Mouse (Mus musculus): ENCODE results near the gene Tamm41. TPM values are rescaled to one million over a fixed set of nuclear protein-coding genes. Genes with fewer than 3 reads are reported as not detected.

Tamm41 gene
- total RNA-seq, 2 experiments from 2014 or later = 17.2 to 18.5 TPM

DNA sequence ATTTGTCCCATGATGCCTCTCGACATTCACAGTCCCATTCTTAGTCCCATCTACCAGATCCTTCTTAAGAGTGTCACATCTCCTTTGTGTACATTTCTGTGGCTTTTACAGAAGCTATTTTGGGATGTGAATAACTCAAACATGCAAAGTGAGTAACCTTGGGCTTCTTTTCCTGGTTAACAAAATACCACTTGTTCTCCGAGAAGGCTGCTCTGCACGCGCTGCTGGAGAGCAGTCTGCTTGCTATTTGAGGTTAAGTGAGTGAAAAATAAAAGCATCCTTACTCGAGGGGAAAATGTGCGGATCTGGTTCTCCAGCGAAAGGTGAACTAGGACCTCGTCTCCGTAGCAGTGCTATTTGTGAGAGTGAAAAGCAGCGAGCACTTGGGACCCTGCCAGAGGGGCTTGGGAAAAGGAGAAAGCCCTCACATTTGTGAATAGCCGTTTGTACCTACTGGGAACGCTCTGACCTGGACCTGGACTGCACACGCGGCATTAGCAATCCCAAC, 10.1 kb downstream of the Tamm41 start:
- DNase-seq (ENCODE audit: low spot score in 2 of 2) = no peak

DNA sequence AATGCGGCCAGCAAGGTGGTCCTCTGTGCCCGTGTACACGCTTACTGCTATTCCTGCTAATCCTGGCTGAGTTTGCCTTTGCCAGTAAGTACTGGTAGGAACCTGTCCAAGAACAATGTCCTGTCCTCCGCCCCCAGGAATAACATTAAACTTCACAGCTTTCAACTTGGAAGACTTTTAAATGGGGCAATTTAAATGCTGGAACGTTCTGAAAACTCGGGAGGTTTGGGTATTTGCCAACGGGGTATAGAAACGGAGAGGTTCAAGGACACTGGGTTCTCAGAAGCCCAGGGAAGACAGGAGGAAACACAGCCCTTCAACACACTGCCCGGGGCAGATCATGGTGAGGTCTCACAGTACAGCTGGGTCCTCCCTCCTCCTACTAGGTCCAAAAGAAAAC, 14.8 kb downstream of the Tamm41 start:
- no peak for DNase-seq (ENCODE audit: low spot score in 2 of 2)

DNA sequence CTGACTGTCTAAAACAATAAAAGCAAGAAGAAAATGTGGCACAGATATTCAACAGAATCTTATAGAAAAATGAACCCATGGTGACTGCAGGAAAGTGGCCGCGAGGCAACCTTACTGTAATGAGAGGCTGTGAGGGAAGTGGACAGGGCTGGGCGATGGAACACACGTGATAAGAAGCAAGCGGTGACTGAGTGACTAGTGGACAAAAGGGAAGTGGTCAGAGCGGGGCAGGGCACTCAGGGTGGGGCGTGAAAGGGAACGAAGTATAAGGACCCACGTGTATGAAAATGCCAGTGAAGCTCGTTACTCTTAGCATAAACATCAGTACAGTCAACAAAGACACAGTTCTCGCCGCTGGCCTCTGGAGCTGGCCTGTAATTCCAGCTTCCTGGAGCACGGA, 22.2 kb downstream of the Tamm41 start:
- DNase-seq (ENCODE audit: low spot score in 2 of 2) = no peak

DNA sequence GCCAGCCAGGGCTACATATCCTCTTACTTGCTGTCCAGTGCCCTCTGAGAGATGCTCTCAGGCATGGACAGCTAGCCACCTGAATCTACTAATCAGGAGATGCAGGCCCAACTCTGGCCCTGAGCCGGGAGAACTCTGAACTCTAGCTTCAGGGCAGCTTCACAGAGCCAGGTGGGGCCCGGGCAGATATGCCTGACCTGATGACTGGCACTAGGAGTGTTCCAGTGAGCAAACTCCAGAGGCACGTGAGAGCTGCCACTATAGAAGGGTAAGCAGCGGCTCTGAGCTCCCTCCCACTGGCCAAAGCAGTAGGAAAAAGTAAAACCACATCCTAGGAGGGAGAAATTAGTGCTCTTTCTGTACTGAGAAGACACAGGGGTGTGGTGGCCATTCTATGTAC, 24.1 kb downstream of the Tamm41 start:
- DNase-seq (ENCODE audit: low spot score in 2 of 2) = no peak

DNA sequence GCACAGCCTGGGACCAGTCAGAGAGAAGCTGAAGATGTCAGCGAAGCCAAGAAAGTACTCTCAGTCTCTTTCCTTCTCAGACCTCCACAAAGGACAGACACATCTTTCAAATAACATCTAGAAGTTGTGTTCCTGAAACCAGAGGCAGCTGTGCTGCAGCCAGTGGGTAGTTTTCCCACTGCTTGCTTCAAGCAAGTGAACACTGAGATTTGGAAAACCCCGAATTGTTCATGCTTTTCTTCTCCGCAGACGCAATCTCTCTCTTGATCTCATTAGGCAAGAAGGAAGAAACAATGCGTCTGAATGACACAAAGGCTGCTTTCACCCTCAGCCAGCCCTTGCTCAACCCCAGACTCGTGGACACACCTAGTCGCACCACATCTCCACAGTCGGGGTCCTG, 25.9 kb downstream of the Tamm41 start:
- no peak for DNase-seq (ENCODE audit: low spot score in 2 of 2)

DNA sequence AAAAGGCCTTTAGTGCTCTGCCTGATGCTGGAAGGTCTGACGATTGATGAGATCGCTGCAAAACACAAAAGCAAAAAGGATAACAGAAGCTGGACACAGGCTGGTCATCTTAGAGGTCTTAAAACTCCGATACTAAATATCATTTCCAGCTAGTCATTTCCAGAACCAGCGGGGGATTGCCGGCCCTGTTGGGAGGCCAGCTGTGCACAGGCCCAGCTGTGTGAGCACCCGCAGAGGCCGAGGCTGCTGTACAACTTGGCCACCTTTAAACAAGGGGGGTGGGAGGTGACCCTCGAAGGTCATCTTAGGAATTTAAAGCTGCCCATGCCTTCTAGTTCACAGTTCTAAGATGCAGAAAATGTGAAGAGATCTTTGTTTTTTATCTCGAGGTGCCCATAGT, 26.9 kb downstream of the Tamm41 start:
- no peak for DNase-seq (ENCODE audit: low spot score in 2 of 2)

DNA sequence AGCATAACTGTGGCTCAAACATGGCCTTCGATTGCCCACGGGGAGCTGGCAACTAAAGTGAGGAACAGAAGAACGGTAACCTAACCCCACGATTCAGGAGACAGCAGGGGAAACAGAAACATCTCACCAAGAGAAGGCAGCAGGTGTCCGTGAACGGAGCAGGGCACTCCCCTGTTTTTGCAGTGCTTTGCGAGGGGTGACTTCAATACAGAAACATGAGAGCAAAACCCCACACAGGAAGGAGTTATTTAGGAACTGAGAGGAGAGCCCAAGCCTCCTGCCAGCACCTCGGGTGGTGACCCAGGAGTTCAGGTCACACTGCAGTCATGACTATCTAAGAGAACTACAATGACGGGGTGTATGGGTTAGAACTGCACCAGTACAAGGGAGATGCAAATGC, 27.4 kb downstream of the Tamm41 start:
- DNase-seq (ENCODE audit: low spot score in 2 of 2) = no peak

DNA sequence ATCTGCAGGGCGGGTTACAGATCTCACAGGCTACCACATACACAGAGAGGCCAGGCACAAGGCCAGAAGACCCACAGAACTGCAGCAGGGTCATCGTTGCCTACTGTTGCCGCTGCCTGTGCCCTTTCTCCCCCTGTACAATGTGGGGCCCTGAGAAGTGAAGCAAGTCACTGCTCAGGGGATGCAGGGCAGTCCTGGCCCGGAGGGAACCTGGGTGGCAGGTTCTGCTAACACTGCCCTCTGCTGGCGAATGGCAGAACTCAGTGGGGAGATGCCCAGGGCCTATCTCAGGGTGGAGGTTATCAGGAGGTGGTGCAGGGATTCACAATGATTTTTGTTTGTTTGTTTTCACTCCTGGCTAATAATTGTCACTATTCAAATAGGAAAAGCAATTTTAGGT, 29.9 kb downstream of the Tamm41 start:
- peak; percentile 63 to 82 for DNase-seq (ENCODE audit: low spot score in 2 of 2)

DNA sequence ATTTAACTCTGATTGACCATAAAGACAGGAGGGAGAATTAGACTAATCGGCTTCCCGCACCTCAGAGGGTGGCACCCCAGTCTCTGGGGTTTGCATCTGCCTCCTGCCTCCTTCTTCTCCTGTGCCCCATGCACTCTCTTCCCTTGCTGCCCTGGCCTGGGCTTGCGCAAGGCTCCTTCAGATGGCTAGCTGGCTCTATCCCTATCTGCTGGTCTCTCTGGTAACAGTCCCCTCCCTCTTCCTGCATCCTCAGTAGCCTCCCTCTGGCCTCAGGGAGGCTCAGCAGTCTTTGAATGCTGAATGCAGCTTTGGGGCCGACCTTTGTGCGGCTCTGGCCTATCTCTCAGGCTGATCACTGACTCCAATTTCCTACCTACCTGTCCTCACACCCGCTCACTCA, 30.7 kb downstream of the Tamm41 start:
- no peak for DNase-seq (ENCODE audit: low spot score in 2 of 2)

DNA sequence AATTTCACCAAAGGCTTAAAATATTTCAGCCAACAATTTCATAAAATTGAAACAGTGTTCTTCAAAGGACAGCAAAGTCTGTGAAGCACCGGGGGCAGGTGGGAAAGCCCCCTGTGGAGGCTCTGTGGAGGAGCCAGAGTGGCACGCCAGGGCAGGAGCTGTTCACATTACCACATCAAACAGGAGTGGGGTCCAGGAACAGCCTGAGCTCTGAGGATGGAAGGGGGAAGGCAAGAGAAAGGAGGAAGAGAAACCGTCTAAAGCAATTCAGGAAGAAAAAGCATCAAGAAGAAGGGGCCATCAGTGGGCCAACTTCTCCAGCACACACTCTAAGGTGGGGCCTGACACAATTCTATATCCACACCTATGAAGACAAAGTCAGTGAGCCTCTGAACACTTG, 31.6 kb downstream of the Tamm41 start:
- no peak for DNase-seq (ENCODE audit: low spot score in 2 of 2)

DNA sequence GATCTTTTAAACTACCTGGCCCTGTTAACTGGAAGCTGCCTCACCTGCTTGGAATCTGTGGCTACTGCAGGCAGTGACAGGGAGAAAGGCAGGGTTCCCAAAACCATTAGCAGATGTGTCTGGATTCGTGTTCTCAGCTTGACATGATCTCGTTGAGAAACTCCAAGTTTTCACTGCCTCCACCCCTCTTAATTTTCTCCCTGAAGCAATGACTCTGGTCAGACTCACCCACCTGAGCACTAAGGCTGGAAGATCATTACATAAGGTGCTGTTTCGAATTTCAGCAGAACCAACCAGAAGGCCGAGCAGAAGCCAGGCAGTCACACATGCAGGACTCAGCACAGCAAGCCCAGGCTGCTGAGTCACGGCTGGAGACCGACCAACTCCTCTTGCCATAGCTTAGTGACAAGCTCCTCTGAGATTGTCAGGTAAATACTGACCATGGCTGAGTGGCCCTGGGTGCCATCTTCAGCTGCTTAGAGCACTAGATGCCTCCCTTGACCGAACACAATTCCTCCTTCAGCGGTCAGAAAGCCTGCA, 32.3 kb downstream of the Tamm41 start:
- peak; percentile 59 to 80 for DNase-seq (ENCODE audit: low spot score in 2 of 2)

DNA sequence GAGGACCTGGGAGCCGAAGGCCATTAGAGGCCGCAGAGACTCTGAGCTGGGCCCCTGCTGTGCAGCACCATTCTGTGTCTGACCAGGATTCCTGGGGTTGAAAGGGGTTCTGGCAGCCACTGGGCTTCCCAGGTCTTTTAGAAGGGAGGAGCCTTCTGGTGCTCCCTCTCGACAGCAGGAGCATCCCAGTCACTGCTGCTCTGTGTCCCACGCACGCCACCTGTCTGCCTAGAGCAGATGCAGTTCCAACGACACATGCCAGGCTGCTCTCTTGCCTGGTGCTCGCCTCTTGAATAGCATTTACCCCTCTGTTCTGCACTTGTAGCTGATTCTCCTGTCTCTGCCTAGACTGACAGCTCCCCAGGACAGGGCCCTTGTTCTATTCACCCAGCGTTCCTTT, 33.0 kb downstream of the Tamm41 start:
- peak; percentile 85 to 95 for DNase-seq (ENCODE audit: low spot score in 2 of 2)

DNA sequence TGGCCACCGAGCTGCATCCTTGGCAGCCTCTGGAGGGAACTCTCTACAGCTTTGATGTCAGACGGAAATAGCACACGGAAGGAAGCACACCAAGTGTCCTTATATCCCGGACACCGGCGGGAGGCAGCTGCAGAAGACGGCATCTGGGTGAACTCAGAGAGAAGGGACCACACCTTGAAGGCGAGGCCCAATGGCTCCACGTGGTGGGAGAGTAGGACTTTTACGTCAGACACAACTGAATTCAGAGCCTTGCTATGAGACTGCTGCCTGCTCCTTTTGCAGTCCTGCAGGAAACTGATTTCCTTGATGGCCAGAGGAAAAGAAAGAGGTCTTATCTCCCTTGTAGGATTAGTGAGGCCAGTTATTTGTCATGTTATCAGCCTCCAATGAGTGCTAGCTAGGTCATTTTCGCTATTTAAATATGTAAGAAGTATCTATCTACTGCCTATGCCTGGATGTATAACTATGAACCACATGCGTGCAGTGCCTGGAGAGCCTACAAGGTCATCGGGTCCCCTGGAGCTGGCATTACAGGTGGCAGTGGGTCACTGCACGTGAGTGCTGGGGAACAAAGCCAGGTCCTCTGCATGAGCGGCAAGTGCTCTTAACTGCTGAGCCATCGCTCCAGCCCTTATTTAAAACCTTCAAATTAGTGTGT, 39.2 kb downstream of the Tamm41 start:
- DNase-seq (ENCODE audit: low spot score in 2 of 2) = no peak

DNA sequence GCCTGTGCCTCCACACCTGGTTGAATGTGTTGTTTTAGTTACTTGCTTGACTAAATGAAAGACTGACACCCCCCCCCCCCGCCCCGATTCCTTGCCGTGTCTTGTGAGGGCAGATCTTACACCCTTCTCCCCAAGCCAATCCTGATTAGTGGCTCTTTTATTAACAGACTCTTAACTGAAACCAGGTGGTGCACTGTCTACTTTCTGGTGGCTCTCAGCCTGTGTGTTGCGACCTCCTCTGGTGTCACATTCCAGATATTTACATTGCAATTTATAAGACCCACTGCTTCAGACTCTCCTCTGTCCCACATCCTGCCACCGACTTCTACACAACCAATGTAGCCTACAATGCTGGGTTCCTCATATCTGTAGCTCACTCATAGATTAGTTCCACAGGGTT, 40.2 kb downstream of the Tamm41 start:
- DNase-seq (ENCODE audit: low spot score in 2 of 2) = no peak

DNA sequence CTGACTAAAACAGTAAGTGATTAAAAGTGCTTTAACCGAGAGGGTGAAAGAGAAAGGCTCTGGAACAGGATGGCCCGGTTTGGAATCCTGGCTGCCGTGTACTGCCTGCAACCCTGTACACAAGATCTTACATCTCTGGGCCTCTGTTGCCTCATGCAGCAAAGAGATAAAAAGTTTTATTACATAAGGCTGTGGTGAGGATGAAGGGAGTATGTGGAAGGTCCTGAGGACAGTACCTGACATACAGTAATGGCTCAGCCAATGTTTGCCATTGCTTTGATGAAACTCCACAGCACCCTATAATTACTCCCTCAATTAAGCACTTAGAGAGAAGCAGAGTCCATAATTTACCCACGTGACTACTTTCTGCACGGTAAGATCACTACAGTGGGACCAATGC, 40.8 kb downstream of the Tamm41 start:
- DNase-seq (ENCODE audit: low spot score in 2 of 2) = no peak

DNA sequence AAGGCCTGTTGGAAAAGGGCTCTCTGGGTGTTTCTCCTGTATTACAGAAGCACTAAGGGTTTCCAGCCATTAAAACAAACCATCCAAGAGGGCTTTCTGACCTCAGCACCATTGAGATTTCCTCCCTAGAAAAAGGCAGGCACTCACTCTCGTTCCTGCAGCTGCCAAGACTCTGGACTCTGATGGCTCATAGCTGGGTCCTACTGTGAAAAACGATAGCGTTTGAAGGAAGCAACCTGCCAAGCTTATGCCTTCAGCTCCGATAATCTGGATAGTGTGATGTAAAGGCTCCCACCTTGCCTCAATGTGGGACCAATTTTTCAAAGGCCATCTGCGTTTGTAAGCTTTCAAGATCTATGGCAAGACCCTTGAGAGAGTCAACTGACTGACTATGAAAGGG, 43.6 kb downstream of the Tamm41 start:
- no peak for DNase-seq (ENCODE audit: low spot score in 2 of 2)

DNA sequence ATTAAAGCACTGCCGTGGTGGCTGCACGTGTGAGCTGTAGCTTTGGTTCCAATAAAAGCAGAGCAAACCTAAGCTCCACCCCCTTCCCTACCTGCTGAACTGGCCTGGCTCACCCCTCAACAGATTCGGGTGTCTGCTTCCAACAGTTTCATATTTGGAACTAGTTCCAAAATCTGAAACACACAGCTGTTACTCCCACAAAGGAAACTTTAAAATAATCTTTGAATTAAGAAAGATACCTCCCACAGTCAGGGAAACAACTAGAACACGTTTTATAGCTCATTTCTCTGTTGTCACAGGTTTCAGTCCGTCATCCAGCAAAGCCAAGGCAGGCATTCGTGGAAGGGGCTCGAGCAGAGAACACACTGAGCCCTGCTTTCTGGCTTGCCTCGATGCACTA, 44.0 kb downstream of the Tamm41 start:
- peak in 1 of 2 experiments; percentile 45 for DNase-seq (ENCODE audit: low spot score in 2 of 2)

DNA sequence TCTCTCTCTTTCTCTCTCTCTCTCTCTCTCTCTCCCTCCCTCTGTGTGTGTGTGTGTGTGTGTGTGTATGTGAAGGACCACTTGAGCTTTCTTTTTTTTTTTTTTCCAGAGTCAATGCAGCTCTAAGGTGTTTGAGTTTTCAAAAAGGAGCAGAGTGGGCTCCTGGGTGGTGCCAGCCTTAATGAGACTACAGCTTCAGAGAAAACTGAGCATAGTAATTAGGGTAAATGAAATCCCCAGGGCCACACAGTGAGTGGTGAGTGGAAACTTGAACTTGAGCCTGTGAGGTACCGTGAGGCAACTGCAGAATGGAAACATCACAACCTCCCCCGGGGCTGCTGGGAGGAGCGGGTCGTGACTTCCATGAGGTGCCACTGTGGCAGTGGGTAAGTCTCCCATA, 45.8 kb downstream of the Tamm41 start:
- no peak for DNase-seq (ENCODE audit: low spot score in 2 of 2)

DNA sequence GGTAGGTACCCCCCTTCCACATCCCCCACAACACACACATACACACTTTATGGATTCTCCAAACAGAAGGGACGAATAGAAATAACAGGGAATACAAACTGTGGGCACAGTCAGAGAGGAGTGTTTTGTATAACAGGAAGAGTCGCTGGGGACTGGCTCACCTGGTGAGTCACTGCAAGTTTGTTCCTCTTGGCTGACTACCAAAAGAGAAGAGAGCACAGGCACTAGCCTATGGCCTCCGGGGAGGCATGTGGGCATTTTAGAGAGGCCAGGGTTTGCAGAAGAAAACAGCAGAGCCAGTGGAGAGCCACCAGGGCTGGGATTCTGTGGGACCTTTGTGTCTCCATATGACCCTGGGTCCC, 49.1 kb downstream of the Tamm41 start:
- DNase-seq (ENCODE audit: low spot score in 2 of 2) = no peak

DNA sequence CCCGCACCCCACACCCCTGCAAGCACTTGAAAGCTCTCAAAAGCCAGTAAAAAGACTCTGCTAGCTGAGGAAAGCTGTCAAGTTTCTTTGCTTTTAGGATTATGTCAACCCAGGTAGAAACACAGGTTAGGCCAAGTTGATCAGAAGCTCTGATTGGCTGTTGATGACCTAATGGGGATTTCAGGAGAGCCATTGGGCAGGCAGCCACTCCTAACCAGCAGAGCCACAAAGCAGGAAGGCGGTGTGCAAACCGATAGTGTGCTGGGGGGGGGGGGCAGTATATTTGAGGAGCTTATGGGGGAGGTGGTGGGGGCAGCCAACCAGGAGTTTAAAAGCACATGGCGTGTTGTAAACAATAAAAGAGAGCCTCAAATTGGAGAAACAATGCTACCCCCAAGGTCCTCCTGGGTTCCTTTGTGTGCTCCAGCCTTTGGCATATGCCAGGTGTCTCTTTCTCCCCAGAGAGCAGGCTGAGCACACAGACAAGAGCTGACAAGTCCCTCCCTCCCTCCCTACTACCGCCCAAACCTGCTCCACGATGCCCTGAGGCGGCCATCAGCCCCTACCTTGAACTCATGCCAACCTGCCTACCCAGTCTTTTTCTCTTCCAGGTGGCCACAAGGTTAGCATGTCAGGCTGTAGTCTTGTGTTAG, 49.6 kb downstream of the Tamm41 start:
- no peak for DNase-seq (ENCODE audit: low spot score in 2 of 2)

DNA sequence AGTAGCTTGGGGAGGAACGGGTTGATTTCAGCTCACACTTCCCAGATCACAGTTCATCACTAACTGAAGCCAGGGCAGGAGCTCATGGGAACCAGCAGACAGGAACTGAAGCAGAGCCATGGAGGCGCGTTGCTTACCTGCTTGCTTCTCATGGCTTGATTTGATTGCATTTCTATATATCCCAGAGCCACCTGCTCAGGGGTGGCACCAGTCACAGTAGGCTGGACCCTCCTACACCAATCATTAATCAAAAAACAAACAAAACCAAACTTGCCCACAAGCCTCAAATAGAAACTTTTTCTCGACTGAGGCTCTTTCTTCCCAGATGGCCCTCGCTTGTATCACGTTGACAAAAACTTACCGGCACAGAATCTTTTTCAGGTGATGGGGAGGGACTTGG, 55.0 kb downstream of the Tamm41 start:
- DNase-seq (ENCODE audit: low spot score in 2 of 2) = no peak

DNA sequence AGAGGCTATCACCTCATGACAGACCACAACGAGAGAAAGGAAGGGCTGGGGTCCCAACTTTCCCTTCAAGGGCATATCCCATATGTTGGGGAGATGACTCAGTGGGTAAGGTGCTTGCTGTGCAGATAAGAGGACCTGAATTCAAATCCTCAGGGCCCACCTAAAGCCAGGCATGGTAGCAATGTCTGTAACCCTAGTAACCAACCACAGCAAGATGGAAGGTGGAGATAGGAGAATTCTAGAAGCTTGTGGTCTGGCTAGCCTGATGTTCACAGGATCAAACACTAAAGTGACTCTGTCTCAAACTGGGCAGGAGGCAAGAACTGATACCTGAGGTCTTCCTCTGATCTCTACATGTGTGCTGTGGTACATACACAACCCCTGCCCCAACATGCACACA, 58.0 kb downstream of the Tamm41 start:
- no peak for DNase-seq (ENCODE audit: low spot score in 2 of 2)

DNA sequence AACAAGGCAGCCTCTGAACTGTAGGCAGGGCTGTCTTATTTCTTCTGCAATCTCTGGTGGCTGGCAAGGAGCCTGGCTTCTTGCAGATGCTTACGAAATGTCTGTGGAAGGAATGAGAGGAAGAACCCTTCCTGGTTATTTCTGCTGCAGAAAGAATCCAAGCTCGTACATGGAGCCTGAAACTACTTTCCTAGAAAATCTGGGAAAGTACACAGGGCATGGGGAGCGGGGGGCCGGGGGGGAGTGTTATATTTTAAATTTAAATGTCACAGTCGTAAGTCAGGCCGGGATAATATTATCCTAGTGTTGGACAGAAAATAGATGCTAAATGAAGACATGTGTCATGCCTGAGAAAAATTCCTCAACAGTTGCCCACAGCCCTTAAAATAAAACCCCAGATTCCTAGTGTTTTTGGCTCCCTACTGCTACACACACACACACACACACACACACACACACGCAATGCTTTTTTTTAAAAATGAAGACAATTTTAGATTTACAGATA, 60.7 kb downstream of the Tamm41 start:
- peak; percentile 47 to 72 for DNase-seq (ENCODE audit: low spot score in 2 of 2)
